Mouse (Mus musculus) embryonic fibroblast, embryonic 13.5 days (primary cell): ENCODE measurements around the gene Sbk1.

Experiments used
- CTCF ChIP-seq: IDR thresholded peaks from 2 replicates; pipeline ENCODE4 v1.5.1; 2011; ENCODE audit warnings: mild to moderate bottlenecking, control low read depth, low read length, moderate library complexity, borderline replicate concordance; ENCODE audit not compliant: insufficient read depth
- POLR2A ChIP-seq: IDR thresholded peaks from 2 replicates; pipeline ENCODE4 v1.6.1; 2011; ENCODE audit warnings: low read depth, mild to moderate bottlenecking, control low read depth, low read length, moderate library complexity

DNA sequence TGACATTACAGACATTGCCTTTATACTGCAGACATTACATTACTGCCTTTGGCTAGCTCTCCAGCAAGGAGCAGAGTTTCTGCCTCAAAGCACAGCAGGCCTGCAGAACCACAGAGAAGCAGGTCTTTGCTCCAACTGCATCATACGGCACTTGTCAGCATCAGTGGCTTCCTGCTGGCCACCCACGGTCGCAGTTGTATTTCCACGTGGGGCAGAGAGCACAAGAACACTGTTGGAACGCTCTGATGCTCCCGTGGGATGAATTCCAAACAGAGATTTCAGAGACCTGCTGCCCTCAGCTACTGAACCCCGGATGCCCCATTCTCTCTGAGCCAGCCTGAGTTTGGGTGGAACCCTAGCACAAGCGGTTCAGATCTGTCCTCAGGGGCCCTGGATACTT lies 4.8 kb upstream of the Sbk1 start:
- TF ChIP-seq CTCF: no peak
- no peak for TF ChIP-seq POLR2A
